ENCODE assay signal across 8 mouse cellular contexts in genomic region chr3:144205351-144206153, GRCm38 (mm10). TPM values are rescaled to one million over a fixed set of nuclear protein-coding genes. Genes with fewer than 3 reads are reported as not detected.
DNase-seq lines count a peak whose midpoint lies in the region; ATAC-seq lines count a peak whose summit lies in the region.

No protein-coding gene starts in this region.

- DNase-seq in gastrocnemius, postnatal 10 days = peak; percentile 88
- peak; percentile 95 to 96 for DNase-seq in left cerebral cortex, postnatal 10 days (ENCODE audit: extremely low spot score in 1 of 2, low spot score in 2 of 2)
- peak; percentile 97 to 98 for DNase-seq in right cerebral cortex, postnatal 10 days (ENCODE audit: low spot score in 2 of 2)
- DNase-seq in urinary bladder, postnatal 14 days (ENCODE audit: low spot score) = peak; percentile 96

- intact Hi-C loops in left cerebral cortex, postnatal 10 days (cut with DNase I) = loop anchor here (10.0 kb wide), 2 partner anchors 601 to 961 kb away; no protein-coding TSS in a partner anchor

- ATAC-seq in activated CD4-positive, CD25-positive, alpha-beta regulatory T cell, adult 4 months = peak; percentile 57
- peak; percentile 73 for ATAC-seq in common myeloid progenitor, adult 5-6 weeks (replicated peaks; ENCODE audit: low read depth, poor library complexity, severe bottlenecking)
- ATAC-seq in inflammation-experienced regulatory T-cells, adult 6 months = peak; percentile 62
- ATAC-seq in megakaryocyte progenitor cell, adult 5-6 weeks (replicated peaks; ENCODE audit: poor library complexity) = peak; percentile 60

RNA-seq across cellular contexts. Expression of gene Lmo4, which starts 0.5 kb away (rescaled TPM):
- 10 to 100 TPM in 1 of 2 experiments, 1 to 10 TPM in 1; 8.6 to 12.0 TPM for polyA plus RNA-seq in activated CD4-positive, CD25-positive, alpha-beta regulatory T cell, adult 4 months (2017; shearing (Covaris generic))
- total RNA-seq in common myeloid progenitor, adult 5-6 weeks (2017) = 31.5 and 38.2 TPM in 2 replicates
- total RNA-seq in gastrocnemius, postnatal 10 days (2021) = 10 to 100 TPM; 22.7 to 25.3 TPM
- polyA plus RNA-seq in inflammation-experienced regulatory T-cells, adult 6 months (2017; shearing (Covaris generic)) = 10 to 100 TPM in 2 of 3 experiments, 1 to 10 TPM in 1; 8.6 to 12.7 (median 10.9) TPM
- total RNA-seq in left cerebral cortex, postnatal 10 days (2021) = 100 to 1,000 TPM; 251 to 313 TPM
- 147 and 167 TPM in 2 replicates for total RNA-seq in megakaryocyte progenitor cell, adult 5-6 weeks (2015)
- 37.0 and 44.7 TPM in 2 replicates for total RNA-seq in megakaryocyte progenitor cell, adult 5-6 weeks (2017)

Comparison
In these comparisons a context has a peak if more than half of its experiments do, and no peak if none do; other contexts are left out.
1. Peak in every context shown above with its lines: DNase-seq and ATAC-seq.